Mouse (Mus musculus) hindlimb bud, embryonic 11.5 days (tissue): ENCODE data around the gene Stoml3.

Experiments
- DNase-seq: peaks from one replicate; pipeline ENCODE4 v3.0.0-alpha.2; 2012; ENCODE audit warnings: low read depth, low spot score; ENCODE audit errors: extremely low spot score

Stoml3 gene

DNA sequence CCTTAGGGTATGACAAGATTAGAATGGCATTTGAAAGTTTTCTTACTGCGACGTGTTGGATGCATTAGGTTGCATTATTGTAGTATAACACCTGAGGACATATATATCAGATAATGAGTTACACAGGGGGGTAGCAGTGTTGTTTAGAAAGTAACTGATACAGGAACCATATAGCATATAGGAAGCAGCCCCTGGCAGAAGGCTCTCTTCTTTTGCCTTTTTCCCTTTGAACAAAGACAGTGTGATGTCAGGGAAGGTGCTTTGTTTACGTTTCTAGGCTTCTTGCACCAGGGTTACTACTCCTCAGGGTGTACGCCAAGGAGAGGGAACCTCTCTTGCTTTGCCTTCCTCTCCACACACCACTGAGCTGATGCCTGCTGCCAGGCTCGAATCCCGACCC, at the start of gene Stoml3:
TSS of gene Stoml3 (plus strand) at position 301 of the 400 bp plus-strand sequence.
- no peak for DNase-seq

DNA sequence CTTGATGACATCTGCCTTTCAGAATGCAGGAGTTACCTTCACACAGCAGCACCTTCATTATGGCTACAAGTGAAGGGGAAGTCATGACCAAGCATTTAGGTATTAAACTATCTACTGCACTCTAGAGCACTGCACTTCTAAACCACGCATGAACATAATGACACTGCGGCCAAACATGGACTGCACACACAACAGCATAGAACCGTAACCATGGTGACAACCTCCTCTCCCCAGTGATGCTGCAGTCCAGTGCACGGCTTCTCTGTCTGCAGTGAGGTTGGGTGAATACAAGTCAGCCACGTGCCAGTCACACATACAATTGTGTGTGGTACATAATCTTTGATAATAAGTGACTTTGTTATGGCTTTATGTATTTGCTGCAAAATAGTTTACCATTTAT, 42.9 kb upstream of the Stoml3 start:
- DNase-seq = no peak

DNA sequence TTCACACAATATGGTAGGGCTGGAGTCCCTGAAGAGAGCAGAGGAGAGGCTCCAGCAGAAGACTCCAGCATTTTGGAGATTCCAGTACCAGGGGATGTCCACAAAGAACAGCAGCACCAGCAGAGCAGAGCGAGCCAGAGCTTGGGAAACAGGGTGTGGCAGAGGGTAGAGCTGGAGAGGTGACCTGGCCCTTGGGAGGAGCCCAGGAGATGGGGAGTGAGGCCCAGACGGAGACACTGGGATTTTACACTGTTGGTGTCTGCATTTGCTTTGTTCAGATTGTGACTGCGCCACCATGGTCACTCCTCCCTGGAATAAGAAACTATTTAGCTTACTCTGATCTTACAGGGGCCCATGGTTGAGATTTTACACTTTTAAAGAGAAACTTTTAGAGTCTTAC, 41.7 kb upstream of the Stoml3 start:
- DNase-seq = no peak

DNA sequence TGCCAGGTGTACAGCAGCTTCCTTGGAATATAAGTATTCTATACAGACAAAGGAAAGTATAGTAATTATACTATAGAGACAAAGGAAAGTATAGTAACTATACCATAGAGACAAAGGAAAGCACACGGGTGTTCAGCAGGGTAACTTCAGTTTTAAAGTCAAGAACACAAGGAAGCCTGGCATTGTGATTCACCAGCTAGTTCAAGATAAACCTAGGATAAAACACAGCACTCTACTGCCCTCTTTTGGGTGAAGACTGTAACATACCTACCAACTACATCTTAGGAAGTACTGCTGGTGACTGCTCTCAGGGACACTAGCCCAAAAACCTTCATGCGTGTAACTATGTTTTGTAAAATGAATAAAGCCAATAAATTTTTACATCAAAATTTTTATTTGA, 40.2 kb upstream of the Stoml3 start:
- DNase-seq = peak; percentile 94

DNA sequence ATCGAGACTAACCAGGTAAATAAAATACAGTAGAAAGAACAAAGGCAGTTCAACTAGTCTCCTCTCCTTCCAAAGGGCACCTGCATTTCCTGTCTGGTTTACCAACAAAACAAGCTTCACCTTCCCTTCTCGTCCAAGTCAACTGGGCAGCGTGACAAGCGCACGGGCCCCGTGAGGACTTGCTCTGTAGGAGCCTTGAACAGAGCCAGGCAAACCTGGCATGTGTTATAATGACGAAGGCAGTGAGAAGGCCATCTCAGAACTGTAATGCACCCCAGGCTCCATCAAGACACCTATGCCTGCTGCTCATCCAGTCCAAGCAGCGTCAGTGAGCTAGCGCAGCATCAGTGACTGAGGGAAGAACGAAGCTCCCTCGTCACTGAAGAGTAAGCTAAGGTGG, 37.8 kb upstream of the Stoml3 start:
- no peak for DNase-seq

DNA sequence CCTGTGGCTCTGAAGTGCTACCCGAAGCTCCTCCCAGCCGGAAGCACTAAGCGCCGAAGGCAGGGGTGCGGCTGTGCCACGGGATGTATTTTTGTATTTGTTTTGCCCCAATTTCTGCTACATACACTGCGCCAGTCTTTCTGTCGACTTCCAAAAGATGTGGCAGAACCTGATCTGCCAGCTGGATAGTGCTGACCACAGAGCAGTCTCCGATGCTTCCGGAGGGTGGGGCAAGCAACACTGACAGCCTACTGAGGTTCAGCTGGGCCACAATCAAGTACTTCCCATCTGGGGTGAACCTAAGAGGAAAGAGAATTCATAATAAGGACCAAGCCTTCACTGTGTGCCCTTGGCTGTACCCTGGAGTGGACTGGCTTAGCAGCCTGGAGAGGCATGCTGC, 36.1 kb upstream of the Stoml3 start:
- DNase-seq = no peak

DNA sequence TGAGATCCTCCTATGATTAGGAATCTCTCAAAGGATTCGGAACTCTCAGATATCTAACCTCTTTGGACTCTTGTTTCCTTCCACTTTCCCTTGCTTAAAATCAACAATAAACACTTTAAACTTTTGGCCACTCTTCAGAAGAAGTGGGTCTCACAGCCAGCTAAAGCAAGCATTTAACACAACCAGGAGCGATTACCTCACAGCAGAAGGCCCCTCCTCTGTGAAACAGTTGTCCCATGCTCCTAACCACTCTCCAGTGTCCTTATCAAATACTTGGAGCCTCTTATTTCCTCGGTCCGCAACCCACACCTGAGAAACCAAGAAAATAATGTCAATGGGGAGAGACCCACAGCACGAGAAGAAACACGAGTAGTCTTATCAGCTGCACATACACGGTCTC, 35.1 kb upstream of the Stoml3 start:
- DNase-seq = no peak

DNA sequence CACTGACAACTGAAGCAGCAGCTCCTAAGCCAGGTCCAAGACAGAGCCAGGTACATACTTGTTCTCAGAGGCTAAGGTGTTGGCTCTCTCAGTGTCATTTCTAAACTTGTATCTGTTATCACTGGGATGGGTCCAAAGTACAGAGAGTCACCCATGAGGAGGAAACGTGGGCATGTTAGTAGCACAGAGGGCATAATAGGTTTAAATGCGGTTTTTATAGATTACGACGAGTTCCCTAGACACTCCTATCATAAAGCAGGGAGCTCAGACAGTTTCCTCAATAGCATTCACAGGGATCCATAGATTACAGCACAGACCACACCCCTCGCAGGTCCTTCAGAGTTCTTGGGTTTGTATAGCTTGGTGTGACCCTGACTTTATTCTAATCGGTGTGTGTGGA, 34.4 kb upstream of the Stoml3 start:
- DNase-seq = no peak

DNA sequence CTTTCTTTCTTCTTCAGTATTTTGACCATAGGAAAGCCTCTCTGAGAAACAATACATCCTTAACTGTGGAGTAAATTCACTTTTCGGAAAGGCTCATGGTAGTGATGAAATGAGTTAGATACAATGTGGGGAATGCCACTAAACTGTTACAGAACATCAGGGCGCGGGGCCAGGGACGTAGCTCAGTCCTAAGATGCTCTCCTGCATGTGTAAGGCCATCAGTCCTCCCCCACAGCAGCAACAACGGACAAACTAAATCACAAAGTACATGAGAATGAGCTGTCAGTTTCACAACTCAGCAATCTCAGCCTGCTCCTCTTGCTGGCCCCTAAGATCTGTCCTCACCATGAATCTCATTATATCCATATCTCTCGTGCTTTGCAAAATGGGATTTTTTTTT, 33.9 kb upstream of the Stoml3 start:
- DNase-seq = no peak

DNA sequence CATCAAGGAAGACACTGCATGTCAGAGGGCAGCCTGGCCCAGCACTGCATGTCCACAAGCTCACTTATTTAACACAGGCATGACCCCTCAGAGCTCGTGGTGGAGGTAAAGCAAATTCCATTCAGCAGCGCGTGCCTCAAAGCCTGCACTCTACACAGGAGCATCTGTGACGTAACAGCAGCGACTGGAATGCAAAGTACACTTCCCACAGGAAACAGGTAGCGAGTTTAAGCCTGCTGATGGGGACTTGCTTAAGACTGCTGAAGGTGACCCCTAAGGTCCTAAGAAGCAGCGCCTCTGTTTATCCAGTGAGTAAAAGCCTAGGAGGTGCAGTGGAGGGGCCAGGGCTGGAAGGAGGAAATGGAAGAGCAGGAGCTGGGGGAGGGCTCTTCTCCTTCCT, 33.5 kb upstream of the Stoml3 start:
- DNase-seq = no peak

DNA sequence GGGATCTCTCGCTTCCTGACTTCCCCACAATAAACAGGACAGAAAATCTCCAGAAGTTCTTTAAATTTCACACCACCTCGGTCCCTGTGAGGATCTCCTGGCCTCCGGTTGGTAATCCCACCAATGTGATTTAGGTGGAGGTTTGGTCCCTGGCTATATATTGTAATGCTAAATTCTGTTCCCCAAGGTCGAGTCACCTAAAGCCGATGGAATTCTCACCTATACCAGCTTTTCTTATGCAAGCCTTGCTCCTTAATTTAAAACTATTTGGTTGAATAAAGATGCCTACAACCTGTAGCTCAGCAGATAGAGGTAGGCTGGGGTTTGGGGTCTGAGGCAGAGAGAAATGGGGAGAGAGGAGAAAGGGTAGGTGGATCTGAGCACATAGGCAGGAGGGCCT, 30.7 kb upstream of the Stoml3 start:
- no peak for DNase-seq

DNA sequence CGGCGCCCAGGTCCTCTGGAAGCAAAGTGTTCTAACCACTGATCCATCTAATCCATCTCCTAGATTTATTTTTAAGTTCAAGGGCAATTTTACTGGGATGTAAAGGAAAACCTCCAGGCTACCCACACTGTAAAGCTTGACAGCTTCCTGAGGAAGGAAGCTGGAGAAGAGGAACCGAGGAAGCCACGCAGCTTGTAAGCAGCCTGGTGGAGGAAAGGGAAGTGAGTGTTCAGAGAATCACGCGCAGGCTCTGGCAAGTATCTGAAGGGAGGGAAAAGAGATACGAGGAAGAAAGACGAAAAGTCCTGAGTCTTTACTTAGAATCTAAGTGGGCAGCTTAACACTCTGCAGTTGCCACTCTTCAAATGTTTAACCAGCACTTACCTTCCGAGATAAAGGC, 28.3 kb upstream of the Stoml3 start:
- no peak for DNase-seq

DNA sequence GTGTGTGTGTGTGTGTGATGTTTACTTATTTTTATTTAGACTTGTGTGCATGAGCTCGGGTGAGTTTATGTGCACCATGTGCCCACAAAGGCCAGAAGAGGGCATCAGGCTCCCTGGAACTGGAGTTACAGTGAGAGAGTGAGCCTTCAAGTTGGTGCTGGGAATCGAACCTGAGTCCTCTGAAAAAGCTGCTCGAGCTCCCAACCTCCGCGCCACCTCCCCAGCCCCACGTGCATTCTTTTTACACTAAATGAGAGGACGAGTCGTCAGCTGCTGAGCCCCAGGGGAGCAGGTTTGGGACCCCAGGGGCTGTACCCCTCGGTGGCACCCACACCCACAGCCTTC, 25.8 kb upstream of the Stoml3 start:
- DNase-seq = no peak

DNA sequence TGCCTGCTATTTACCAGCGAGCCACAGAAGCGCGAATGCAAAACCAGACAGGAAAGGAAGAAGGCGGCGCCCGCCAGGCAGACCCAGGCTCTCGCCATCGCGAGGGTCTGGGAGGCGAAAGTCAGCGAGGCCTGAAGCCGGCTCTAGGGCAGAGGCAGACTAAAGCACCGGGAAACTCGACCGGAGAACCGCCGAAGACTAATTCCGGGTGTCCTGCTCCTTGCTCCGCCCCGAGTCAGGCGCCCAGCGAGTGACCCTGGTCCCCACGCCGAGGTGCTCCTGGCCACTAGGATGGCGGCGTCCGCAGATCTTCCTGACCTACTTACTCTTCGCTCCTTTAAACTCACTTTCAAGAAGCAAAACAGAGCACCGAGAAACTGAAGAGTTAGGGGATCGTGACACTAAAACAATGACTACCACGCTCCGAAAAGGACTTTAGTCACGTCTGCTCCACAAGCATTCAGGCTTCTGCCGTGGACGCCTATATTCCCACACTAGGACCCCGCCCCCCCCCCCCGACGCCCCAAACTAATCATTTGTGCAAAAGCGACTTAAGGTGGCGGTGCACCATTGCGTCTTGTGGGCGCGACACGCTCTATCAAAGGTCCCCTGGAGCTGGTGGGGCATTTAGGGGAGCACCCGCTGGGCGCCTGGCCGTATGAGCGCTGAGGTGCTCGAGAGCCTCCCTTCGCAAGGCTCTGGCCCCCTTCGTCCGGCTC, 25.2 kb upstream of the Stoml3 start, which contains the start of the genes Nhlrc3 and Proser1:
TSS of gene Nhlrc3 (minus strand) at position 287 of the 719 bp plus-strand sequence.
TSS of gene Proser1 (plus strand) at position 621 of the 719 bp plus-strand sequence.
- peak; percentile 89 for DNase-seq

DNA sequence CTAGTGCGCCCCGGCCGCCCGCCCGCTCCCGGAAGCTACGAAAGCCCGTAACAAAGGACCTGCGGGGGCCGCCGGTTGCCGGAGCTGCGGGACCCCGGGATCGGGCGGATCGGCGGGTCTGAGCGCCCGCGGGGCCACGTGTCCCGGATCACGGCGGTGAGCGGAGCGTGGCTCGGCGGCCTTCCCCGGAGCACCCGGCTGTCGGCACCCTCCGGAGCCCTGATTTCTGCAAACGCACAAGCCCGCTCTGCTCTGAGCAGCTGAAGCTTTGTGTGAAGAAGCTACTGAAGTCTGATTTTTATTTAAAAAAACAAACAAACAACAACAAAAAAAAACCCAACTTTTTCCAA, 24.7 kb upstream of the Stoml3 start:
- no peak for DNase-seq

DNA sequence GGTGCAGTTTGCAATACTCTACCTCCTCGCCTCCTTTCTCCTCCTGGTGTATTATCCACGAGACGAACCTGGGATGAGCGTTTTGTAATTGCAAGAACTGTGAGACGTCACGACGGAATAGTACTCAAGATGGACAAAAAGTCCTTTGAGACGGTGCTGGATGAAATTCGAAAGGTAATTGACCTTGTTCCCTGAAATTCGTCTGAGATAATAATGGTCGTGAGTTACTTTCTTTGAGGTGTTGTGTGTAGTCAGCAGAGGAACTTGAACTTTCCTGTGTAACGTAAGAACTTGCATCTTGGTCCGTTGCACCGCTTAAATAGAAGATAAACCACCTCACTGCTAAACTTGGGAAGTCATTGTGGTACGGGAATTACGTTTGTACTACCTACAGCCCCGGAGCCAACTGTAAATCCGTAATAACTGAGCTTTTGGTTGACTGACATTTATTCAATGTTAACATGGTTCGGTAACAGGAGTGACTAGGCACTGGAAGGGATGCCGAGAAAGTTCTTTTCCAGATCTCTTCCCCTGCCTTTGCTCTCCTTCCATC, 24.2 kb upstream of the Stoml3 start:
- DNase-seq = peak; percentile 26

DNA sequence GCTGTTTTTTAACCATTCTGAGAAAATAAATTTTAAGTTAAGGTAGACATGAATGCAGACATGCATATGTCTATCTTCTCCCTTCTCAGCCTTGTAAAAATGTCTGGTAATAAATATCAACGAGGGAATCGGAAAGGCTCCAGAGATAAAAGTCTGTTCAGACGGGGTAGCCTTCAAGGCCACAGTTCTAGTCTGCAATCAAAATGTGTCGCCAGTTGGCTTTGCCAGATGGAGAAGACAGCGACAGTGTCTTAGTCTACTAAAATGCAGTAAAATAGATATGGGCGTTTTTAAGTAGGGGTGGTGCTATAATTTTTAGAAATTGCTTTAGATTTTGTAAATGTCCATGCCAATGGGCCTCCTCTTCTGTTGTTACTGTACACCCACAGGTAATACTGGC, 23.1 kb upstream of the Stoml3 start:
- no peak for DNase-seq

DNA sequence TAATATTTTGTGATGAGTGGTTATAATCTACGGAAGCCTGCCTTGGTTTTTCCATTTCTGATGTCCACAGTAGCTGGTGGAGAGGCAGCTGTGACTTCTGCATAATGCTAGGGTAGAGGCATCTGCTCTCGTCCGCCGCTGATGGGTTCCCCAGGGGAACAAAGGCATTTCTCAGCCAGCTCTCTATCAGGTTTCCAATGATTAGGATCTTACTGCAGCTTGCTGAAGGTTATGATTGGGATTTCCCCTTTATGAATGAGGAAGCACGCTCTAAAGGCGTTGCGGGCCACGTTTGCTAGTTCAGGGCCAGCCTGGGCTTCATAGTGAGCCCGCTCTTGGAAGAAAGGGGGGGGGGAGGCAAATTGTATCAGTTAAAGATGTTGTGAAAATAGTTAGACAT, 22.0 kb upstream of the Stoml3 start:
- DNase-seq = no peak

DNA sequence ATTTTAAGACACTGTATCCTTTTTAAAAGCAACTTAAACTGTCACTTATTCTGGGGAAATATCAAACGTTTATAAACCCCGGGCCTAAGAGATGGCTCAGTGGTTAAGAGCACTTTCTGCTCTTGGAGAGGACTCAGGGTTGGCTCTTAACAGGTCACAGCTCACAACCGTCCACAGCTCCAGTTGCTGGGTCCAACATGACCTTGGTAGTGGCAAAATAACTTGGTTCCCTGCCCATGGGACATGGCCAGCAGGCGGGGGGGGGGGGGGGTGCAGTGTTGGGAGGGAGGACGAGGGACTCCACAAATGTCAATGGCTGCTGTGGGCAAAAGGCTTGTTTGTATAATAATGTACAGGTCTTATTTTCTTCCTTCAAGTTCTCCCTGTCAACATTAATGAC, 21.1 kb upstream of the Stoml3 start:
- DNase-seq = no peak

DNA sequence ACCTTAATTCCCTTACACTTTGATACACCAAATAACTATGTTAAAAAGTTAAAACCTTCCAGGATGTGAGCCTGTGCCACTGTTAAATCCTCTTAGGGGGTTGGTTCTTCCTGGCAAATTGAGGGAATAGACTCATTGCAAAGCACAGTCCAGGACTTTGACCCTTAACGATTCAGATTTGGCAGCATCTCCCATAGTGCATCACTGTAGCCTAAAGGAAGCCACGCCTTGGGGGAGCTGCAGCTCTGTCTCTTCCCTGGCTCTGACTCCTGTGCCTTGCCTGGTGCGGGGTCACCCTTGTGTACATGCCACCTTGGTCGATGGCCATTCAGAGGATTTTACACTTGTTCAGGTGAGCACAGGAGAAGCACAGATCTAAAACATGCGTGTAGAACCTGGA, 18.8 kb upstream of the Stoml3 start:
- DNase-seq = no peak

DNA sequence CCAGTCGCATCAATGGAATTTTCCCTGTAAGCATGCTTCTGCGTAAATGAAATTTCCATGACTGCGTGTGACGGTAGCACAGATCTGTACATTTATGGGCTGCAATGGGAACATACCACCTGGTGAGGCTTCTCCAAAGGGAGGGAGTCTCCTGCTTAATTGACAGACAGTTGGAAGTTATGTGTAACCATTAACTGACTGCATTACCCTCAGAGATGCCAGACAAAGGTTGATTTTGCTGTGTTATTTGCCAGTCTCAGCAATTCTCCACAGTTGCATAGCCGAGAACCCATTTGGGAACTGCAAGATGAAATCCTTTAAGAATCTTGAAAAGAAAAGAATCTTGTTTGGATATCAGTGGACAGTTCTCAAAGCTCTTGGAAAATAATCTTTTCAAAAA, 16.4 kb upstream of the Stoml3 start:
- DNase-seq = no peak

DNA sequence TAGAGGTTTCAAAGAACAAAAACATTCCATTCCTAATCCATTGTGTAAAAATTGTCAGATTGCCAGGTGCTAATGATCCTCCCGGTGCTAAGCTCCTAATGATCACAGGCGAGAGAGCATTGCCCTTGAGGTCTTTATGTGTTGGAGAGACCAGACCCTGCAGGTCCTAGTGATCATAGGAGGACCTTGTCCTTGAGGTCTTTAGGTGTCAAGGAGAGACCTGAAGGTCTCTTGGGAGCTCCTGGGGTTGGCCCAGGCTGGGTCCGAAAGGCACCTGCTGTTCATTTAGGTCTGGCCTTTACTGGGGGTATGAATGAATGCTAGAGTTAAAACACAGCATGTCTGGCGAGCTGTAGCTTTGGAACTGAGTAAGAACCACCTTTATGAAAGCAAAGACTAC, 14.3 kb upstream of the Stoml3 start:
- DNase-seq = no peak

DNA sequence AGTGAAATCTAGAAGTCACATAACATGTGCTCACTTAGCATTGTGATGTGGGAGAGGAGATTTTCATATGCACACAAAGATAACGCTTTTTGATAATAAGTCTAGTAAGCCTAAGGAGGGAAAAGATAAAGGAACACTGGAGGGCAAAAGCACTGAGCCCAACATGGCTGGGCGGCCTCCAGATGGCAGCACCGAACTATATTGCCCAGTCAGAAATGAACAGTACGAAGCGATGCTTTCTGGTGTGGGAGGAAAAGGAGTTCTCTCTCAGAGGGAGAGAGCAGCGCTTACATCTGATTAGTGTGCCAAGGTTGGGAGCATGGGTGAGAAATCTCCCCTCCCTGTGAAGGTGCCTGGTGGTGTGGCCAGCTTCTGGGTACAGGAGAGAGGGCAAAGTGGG, 12.6 kb upstream of the Stoml3 start:
- DNase-seq = no peak
